Mouse (Mus musculus) thymus, adult 2 months (tissue): ENCODE results near the gene Colgalt1.

ENCODE experiments used
- CTCF ChIP-seq: fragments of 200-500 bp; IDR thresholded peaks from 2 replicates; pipeline ENCODE4 v1.5.1; 2012; ENCODE audit warnings: mild to moderate bottlenecking, control low read depth, low read length, moderate library complexity, borderline replicate concordance; ENCODE audit not compliant: control insufficient read depth, poor library complexity, insufficient read depth; ENCODE audit errors: extremely low read depth
- POLR2A ChIP-seq: fragments of 200-500 bp; IDR thresholded peaks from 2 replicates; pipeline ENCODE4 v1.6.1; 2012; ENCODE audit warnings: mild to moderate bottlenecking, low read length, control low read depth, moderate library complexity; ENCODE audit not compliant: control insufficient read depth, poor library complexity, insufficient read depth; ENCODE audit errors: extremely low read depth

DNA sequence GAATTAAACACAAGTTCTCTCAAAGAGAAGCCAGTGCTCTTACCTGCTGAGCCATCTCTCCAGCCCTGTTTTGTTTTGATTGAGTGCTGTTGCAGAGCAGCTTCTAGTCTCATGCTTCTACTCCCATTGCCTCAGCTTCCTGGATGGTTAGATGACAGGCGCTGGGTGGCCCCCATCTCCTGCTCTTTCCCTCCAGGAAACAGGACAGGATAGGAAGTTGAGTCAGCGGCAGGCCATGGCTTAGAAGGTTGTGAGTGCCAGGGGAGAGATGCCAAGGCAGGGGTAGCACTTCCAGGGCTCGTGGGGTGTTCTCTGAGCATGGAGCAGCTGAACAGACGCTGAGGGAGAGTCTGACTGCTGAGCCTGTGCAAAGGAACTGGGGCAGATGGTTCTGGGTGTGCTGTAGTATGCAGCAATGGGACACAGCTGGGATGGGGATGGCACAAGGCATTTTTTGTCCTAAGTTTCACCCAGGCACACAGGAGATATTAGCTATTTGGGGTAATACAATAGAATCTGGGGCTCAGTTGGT is 32.9 kb upstream of the Colgalt1 start:
- TF ChIP-seq CTCF (no peak), POLR2A (no peak)
